Mouse (Mus musculus): Measurements from ENCODE around the gene Celf5.

GRCm38 (mm10) chr10:81464405-81465264 is 17.9 kb downstream of the Celf5 start:
- TF ChIP-seq CTCF (IDR thresholded peaks at IDR 0.05; ENCODE audit: extremely low read depth, insufficient read length, insufficient replicate concordance, low read depth, low read length) (no peak), POLR2A (IDR thresholded peaks at IDR 0.05; ENCODE audit: low read depth, low read length) (no peak)

Measured in small intestine, adult 2 months (tissue).